8 mouse cellular contexts compared by ENCODE assay signal in genomic region chr5:67815060-67815459, GRCm38 (mm10). TPM values are rescaled to one million over a fixed set of nuclear protein-coding genes. Genes with fewer than 3 reads are reported as not detected.
A peak's percentile ranks its signal among the peaks of the same experiment; 100 is the strongest.
DNase-seq lines count a peak whose midpoint lies in the region; ATAC-seq and TF ChIP-seq lines count a peak whose summit lies in the region.
"Not testable (repeated sequence)": the region's sequence is repeated elsewhere in the genome, so short reads cannot be mapped to it uniquely, and the experiment has no call there.

No protein-coding gene starts in this region.

- H3K27me3 ChIP-seq in E14TG2a.4 (ENCODE audit: insufficient read depth, low read length); embryonic facial prominence, embryonic 14.5 days (replicated peaks; ENCODE audit: control insufficient read depth, insufficient read depth, low read length); heart, embryonic 10.5 days (ENCODE audit: insufficient read depth, poor library complexity, severe bottlenecking); heart, embryonic 16.5 days (ENCODE audit: control insufficient read depth, insufficient read depth, low read length); liver, embryonic 16.5 days (ENCODE audit: control insufficient read depth, insufficient read depth, low read depth, low read length); stomach, embryonic 14.5 days (ENCODE audit: control insufficient read depth, insufficient read depth, low read length): not testable (repeated sequence)

- TF ChIP-seq CTCF in E14TG2a.4 (conservative IDR thresholded peaks at IDR 0.05; ENCODE audit: low read length); layer of hippocampus, adult 2 months (conservative IDR thresholded peaks at IDR 0.05): not testable (repeated sequence)

- H3K9ac ChIP-seq in embryonic facial prominence, embryonic 14.5 days (ENCODE audit: low read depth, low read length); heart, embryonic 16.5 days (ENCODE audit: low read length); stomach, embryonic 14.5 days (replicated peaks; ENCODE audit: low read depth, low read length): not testable (repeated sequence)
- H3K9ac ChIP-seq in liver, embryonic 16.5 days (ENCODE audit: low read depth, low read length): peak overlapping the region; percentile 72

- H3K4me3 ChIP-seq in E14TG2a.4 (replicated peaks; ENCODE audit: low read length) (peak overlapping the region; percentile 17; the same call in 1 of the 2 replicates), macrophage (ENCODE audit: inconsistent target) (peak overlapping the region; percentile 9; the same call in 1 of the 2 replicates)
- H3K4me3 ChIP-seq in embryonic facial prominence, embryonic 14.5 days (ENCODE audit: low read depth, low read length); heart, embryonic 16.5 days (ENCODE audit: low read length); layer of hippocampus, adult 2 months; stomach, embryonic 14.5 days (ENCODE audit: low read depth, low read length): not testable (repeated sequence)
- peak overlapping the region; percentile 44 for H3K4me3 ChIP-seq in heart, embryonic 10.5 days
- H3K4me3 ChIP-seq in liver, embryonic 16.5 days (ENCODE audit: low read depth, low read length): peak overlapping the region; percentile 71

- H3K79me2 ChIP-seq in macrophage (ENCODE audit: inconsistent target): peaks cover 53% of the 10 kb centered on the region

- DNase-seq in embryonic facial prominence, embryonic 14.5 days (ENCODE audit: low spot score); heart, embryonic 10.5 days (ENCODE audit: low spot score); layer of hippocampus, adult 2 months (ENCODE audit: low spot score in 2 of 2): not testable (repeated sequence)

- not testable (repeated sequence) for H3K9me3 ChIP-seq in E14TG2a.4 (ENCODE audit: low read length); embryonic facial prominence, embryonic 14.5 days (ENCODE audit: control insufficient read depth, low read length); heart, embryonic 10.5 days; heart, embryonic 16.5 days (replicated peaks; ENCODE audit: control insufficient read depth, low read length); liver, embryonic 16.5 days (replicated peaks; ENCODE audit: control insufficient read depth, low read length); stomach, embryonic 14.5 days (ENCODE audit: control insufficient read depth, low read depth, low read length)

- H3K27ac ChIP-seq in embryonic facial prominence, embryonic 14.5 days (replicated peaks; ENCODE audit: low read depth, low read length); heart, embryonic 16.5 days (ENCODE audit: low read length); stomach, embryonic 14.5 days (ENCODE audit: low read length): not testable (repeated sequence)
- peak overlapping the region; percentile 64 for H3K27ac ChIP-seq in heart, embryonic 10.5 days
- peak overlapping the region; percentile 3; the same call in 1 of the 2 replicates for H3K27ac ChIP-seq in layer of hippocampus, adult 2 months
- H3K27ac ChIP-seq in liver, embryonic 16.5 days (ENCODE audit: low read length): peak overlapping the region; percentile 95
- H3K27ac ChIP-seq in macrophage: peak overlapping the region; percentile 86

- not testable (repeated sequence) for H3K36me3 ChIP-seq in E14TG2a.4 (ENCODE audit: insufficient read depth, low read length); embryonic facial prominence, embryonic 14.5 days (ENCODE audit: control insufficient read depth, insufficient read depth, low read length); heart, embryonic 10.5 days; heart, embryonic 16.5 days (ENCODE audit: control insufficient read depth, insufficient read depth); liver, embryonic 16.5 days (ENCODE audit: control insufficient read depth, insufficient read depth); stomach, embryonic 14.5 days (ENCODE audit: control insufficient read depth, insufficient read depth, low read length)
- peaks cover 19% of the 10 kb centered on the region for H3K36me3 ChIP-seq in macrophage (ENCODE audit: inconsistent target)

- peaks cover 12% of the 10 kb centered on the region for H3K4me1 ChIP-seq in E14TG2a.4 (replicated peaks; ENCODE audit: low read depth, low read length)
- H3K4me1 ChIP-seq in embryonic facial prominence, embryonic 14.5 days (ENCODE audit: control insufficient read depth, insufficient read depth, low read length); heart, embryonic 10.5 days; heart, embryonic 16.5 days (ENCODE audit: control insufficient read depth, insufficient read depth, low read length); stomach, embryonic 14.5 days (ENCODE audit: control insufficient read depth, insufficient read depth, low read length): not testable (repeated sequence)
- H3K4me1 ChIP-seq in liver, embryonic 16.5 days (ENCODE audit: control insufficient read depth, low read depth, low read length): peaks cover 27% of the 10 kb centered on the region

- ATAC-seq in embryonic facial prominence, embryonic 14.5 days (ENCODE audit: low read depth); heart, embryonic 16.5 days (replicated peaks; ENCODE audit: extremely low read depth, insufficient read depth, low FRiP score); stomach, embryonic 14.5 days (ENCODE audit: insufficient number of reproducible peaks, insufficient read depth, low FRiP score, low read depth): not testable (repeated sequence)
- 0 out of 2 replicates have a peak, but pooled peaks have one; percentile 22 for ATAC-seq in liver, embryonic 16.5 days (ENCODE audit: low read depth)

- peak overlapping the region; percentile 18; the same call in 1 of the 2 replicates for H3K4me2 ChIP-seq in embryonic facial prominence, embryonic 14.5 days (ENCODE audit: low read depth, low read length)
- H3K4me2 ChIP-seq in heart, embryonic 16.5 days (ENCODE audit: low read depth, low read length): peak overlapping the region; percentile 50
- peak overlapping the region; percentile 41 for H3K4me2 ChIP-seq in liver, embryonic 16.5 days (ENCODE audit: low read depth, low read length)
- peak overlapping the region; percentile 12; the same call in 1 of the 2 replicates for H3K4me2 ChIP-seq in stomach, embryonic 14.5 days (replicated peaks; ENCODE audit: low read depth, low read length)

- WGBS in embryonic facial prominence, embryonic 14.5 days: 68% methylated on average over 5 of the region's 8 CpGs
- WGBS in heart, embryonic 10.5 days: 59% methylated on average over 8 of the region's 8 CpGs
- 67% methylated on average over 4 of the region's 8 CpGs for WGBS in heart, embryonic 16.5 days
- WGBS in liver, embryonic 16.5 days (ENCODE audit: insufficient replicate concordance): 11% methylated on average over 4 of the region's 8 CpGs
- WGBS in macrophage (ENCODE audit: missing documents): 15% methylated on average over 2 of the region's 8 CpGs
- 75% methylated on average over 6 of the region's 8 CpGs for WGBS in stomach, embryonic 14.5 days

RNA-seq across cellular contexts. Expression of gene Atp8a1, which starts 32.2 kb away (rescaled TPM):
- 14.2 and 15.2 TPM in 2 replicates for polyA plus RNA-seq in embryonic facial prominence, embryonic 14.5 days (2014; fragmentation: Nextera tagmentation; extraction: Ambion mirVana)
- polyA plus RNA-seq in heart, embryonic 10.5 days (2016; fragmentation: Nextera tagmentation; extraction: Ambion mirVana): 16.2 and 19.9 TPM in 2 replicates
- polyA plus RNA-seq in heart, embryonic 16.5 days (2015; fragmentation: Nextera tagmentation; extraction: Ambion mirVana): 10.5 and 13.0 TPM in 2 replicates
- 100 to 1,000 TPM; 175 to 184 TPM for total RNA-seq in layer of hippocampus, adult 2 months (2021)
- 40.9 and 48.4 TPM in 2 replicates for polyA plus RNA-seq in liver, embryonic 16.5 days (2015; fragmentation: Nextera tagmentation; extraction: Ambion mirVana)
- 1,000 to 10,000 TPM in 1 of 26 experiments, 100 to 1,000 TPM in 25; 211 to 1,161 (median 659) TPM for total RNA-seq in macrophage (2018; cell fraction: chromatin; rRNA removed)
- 10 to 100 TPM; 32.2 to 82.9 (median 55.1) TPM for total RNA-seq in macrophage (2018; cell fraction: cytosol; rRNA removed)
- 100 to 1,000 TPM; 113 to 428 (median 276) TPM for total RNA-seq in macrophage (2018; cell fraction: nucleus; rRNA removed)
- 24.4 to 43.8 TPM (median 40.1 TPM) in 3 replicates for polyA plus RNA-seq in macrophage (2018)
- polyA plus RNA-seq in stomach, embryonic 14.5 days (2014; fragmentation: Nextera tagmentation; extraction: Ambion mirVana): 8.6 and 10.7 TPM in 2 replicates
